Mouse (Mus musculus) testis, postnatal 10 days (tissue): Measurements from ENCODE around the gene Tmed1.
"Not testable (repeated sequence)": the region's sequence is repeated elsewhere in the genome, so short reads cannot be mapped to it uniquely, and the experiment has no call there.

Source experiments
- DNase-seq: peaks from one replicate; pipeline ENCODE4 v3.0.0; 2021; ENCODE audit warnings: low spot score

The Tmed1 gene

DNA sequence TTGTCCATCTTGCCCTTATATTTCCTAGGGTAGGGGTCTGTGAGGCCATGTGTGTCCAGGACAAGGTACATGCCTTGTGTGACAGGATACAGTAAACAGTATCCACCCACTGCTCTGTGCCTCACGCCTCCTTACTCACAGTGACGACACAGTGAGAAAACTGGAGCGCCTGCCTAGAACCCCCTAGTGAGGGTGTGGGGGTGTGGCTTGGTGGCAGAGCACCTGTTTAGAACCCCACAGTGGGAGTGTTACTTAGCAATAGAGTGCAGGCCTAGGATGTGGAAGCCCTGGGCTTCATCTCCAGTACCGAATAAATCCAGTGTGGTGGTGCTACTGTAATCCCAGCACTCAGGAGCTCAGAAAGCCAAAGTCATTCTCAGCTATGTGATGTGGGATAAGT is 37.1 kb downstream of the Tmed1 start:
- no peak for DNase-seq

DNA sequence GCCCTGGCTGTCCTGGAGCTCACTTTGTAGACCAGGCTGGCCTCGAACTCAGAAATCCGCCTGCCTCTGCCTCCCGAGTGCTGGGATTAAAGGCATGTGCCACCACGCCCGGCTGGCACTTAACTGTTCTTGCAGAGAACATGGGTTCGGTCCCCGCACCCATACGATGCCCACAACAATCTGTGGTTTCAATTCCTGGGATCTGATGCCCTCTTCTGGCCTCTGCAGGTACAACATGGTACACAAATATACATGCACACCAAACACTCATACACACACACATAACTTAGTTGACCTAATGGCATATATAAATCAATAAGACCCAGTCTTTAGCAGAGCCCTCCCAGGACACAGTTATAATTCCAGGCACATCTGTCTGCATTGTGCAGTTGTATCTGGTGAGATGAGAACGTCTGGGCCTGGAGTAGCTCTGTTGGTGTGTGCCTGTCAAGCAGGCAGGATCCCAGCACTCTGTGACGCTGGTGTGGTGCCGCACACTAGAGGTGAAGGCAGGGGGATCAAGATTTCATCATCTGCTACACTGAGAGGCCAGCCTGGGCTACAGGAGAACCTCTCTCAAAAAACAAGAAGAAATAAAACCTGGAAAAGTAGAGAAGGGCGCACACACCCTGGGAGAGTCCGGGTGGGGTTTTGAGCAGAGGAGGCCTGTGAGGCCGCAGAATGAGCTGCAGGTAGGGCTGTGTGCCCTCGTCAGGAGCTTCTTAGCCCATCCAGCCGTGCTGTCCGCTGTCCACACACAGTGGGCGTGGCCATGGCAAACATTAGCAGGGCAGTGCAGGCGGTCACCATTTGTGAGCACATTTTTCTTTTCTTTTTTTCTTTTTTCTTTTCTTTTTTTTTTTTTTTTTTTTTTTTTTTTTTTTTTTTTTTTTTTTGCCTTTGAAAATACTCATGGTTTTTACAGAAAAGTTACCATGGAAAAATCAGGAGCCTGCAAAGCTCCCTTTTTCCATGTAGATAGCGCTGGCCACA is 40.7 kb downstream of the Tmed1 start:
- DNase-seq = peak; percentile 68

DNA sequence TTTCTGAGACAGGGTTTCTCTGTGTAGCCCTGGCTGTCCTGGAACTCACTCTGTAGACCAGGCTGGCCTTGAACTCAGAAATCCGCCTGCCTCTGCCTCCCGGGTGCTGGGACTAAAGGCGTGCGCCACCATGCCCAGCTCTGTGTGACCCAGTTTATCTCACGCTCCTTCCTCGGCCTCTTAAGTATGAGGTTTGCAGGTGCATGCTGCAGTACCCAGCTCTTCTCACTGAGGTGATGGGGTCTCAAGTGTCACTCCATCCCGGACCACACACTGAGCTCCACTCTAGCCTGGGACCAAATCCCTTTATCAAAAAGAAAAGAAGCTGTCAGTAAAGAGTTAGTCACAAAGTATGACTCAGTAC is 45.5 kb downstream of the Tmed1 start:
- not testable (repeated sequence) for DNase-seq

DNA sequence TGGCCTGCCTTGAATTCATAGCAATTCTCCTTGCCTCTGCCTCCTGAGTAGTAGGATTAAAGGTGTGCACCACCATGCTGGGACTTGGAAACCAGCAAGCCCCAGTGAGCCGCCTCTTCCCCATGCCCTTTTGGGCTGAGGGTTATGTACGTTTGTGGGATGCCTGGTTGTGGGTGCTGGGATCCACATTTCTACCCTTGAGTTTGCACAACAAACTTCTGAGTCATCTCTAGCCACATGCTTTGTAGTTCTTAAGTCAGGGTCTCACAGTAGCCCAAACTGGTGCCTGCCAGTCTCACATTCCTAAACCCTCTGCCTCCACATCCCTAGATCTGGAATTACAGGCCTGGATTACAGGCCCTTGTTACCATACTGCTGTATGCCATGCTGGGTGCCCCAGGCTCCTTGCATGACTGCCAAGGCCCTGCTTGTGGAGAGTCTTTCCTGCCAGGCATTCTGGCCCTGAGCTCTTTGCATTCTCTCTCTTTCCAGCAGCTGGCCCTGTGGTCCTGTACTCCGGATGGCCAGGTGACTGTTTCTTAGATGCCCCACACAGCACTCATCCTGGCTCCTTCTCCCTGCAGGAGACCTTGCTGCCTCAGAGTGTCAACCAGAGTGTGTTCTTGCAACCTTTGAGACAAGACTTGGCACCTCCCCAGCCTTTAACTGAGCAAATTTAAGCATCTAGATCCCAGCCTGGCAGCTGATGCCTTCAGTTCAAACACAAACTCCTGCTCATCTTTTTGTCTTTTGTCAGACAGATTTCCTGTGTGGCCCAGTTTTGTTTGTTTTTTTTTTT is 46.1 kb downstream of the Tmed1 start:
- no peak for DNase-seq

DNA sequence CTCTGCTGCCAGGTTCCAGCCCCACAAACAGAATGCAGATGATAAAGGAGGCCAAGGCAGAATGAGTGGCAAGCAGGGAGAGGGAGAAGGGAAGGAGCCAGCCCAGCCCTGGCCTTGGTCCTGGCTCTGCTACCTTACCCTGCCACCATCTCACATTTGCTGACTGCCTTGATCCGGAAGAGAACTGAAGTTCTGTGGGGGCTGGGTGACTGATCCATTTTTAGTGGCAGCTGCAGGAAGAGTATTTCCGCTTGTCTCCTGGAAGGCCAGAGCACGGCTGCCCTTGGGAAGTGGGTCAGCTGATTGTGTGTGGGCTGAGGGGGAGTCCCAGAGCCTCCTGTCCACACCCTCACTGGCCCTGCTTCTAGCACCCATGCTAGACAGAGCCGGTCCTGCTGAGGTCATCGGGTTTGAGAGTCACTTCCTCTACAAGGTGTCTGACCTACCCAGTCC is 46.9 kb downstream of the Tmed1 start:
- DNase-seq = peak; percentile 65

DNA sequence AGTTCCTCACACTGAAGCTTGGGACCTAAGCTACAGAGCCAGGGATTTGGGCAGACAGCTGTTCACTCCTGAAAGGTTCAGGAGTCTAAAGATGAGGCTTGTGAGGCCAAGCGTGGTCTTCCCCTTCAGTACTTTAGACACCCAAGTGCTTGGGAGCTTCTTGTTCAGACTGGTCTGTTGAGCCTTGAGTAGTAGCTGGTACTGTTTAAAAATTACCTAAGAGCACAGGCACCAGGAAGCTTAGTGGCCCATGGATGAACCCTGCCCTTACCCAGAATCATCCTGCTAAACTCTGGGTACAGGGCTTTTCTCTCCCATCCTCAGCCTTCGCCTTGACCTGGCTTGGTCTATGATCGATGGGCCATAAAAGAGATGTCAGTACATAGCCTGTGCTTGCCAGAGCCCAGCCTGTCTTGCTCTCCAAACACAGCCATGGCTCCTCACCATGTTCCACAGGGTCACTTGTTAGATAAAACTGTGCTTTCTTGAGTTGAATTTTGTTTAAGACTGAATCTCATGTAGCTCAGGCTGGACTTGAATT is 49.6 kb downstream of the Tmed1 start:
- DNase-seq = no peak

DNA sequence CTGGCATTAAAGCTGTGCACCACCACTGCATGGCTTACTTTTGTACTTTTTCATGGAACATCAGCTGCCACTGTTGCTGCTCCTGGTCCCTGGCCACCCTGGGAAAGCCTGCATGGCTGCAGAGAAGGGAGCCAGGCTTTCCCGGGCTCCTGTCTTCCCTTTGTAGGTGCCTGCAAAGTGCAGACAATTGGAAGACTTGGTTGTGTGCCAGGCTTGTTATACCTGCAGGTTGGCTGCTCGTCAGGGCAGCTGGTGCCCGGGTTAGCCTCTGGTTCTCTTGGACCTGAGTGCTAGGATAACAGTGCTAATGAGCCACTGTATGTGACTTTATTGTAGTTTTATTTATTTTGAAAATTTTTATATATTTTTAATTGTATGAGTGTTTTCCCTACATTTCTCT is 51.2 kb downstream of the Tmed1 start:
- no peak for DNase-seq
